Mouse (Mus musculus) liver, postnatal 0 days (tissue): ENCODE data around the gene Thrap3. TPM values are rescaled to one million over a fixed set of nuclear protein-coding genes. Genes with fewer than 3 reads are reported as not detected.

Experiments
- ATAC-seq: fragments of 200-750 bp; cut with Nextera tagmentation; 2 replicates; pipeline ENCODE4 v1.8.0; 2017; ENCODE audit warnings: mild to moderate bottlenecking, moderate library complexity
- DNase-seq: peaks from one replicate; pipeline ENCODE4 v3.0.0-alpha.2; 2016
- H3K27ac ChIP-seq: fragments of 300-500 bp; sonication (generic); 2 replicates; pipeline ENCODE4 v1.5.1; 2014; ENCODE audit warnings: antibody characterized with exemption, moderate library complexity, mild to moderate bottlenecking, low read depth
- H3K27me3 ChIP-seq: fragments of 300-500 bp; sonication (generic); 2 replicates; pipeline ENCODE4 v1.6.1; 2014; ENCODE audit warnings: low read length, control low read depth, mixed read lengths; ENCODE audit not compliant: insufficient read depth
- H3K36me3 ChIP-seq: fragments of 300-500 bp; sonication (generic); replicated peaks from 2 replicates; pipeline ENCODE4 v1.6.1; 2014; ENCODE audit warnings: mild to moderate bottlenecking, control low read depth, low read length, moderate library complexity, mixed read lengths; ENCODE audit not compliant: insufficient read depth
- H3K4me1 ChIP-seq: fragments of 300-500 bp; sonication (generic); 2 replicates; pipeline ENCODE4 v1.6.1; 2014; ENCODE audit warnings: antibody characterized with exemption, mild to moderate bottlenecking, control low read depth; ENCODE audit not compliant: insufficient read depth
- H3K4me2 ChIP-seq: fragments of 300-500 bp; sonication (generic); 2 replicates; pipeline ENCODE4 v1.6.1; 2014; ENCODE audit warnings: low read depth, mild to moderate bottlenecking, low read length, moderate library complexity, mixed read lengths
- H3K4me3 ChIP-seq: fragments of 300-500 bp; sonication (generic); 2 replicates; pipeline ENCODE4 v1.5.1; 2014; ENCODE audit warnings: low read depth, low read length
- H3K9ac ChIP-seq: fragments of 300-500 bp; sonication (generic); replicated peaks from 2 replicates; pipeline ENCODE4 v1.6.1; 2014; ENCODE audit warnings: mild to moderate bottlenecking, moderate library complexity
- H3K9me3 ChIP-seq: fragments of 300-500 bp; sonication (generic); 2 replicates; pipeline ENCODE4 v1.6.1; 2016; ENCODE audit warnings: mild to moderate bottlenecking, control low read depth, low read length, mixed read lengths
- CTCF ChIP-seq: sonication (generic); IDR thresholded peaks from 2 replicates; pipeline ENCODE4 v1.5.1; 2016; ENCODE audit warnings: antibody characterized with exemption, low read depth
- EP300 ChIP-seq: IDR thresholded peaks from 2 replicates; pipeline ENCODE4 v1.6.1; 2016; ENCODE audit warnings: antibody characterized with exemption, low read depth, mild to moderate bottlenecking
- WGBS: fragments of 180-500 bp; shearing (Covaris S2); extraction: QIAGEN DNeasy Blood & Tissue Kit; methylation state at CpG from one replicate; pipeline ENCODE4 v1.1.7; 2014; ENCODE audit not compliant: insufficient replicate concordance; 5-methylcytosine and 5-hydroxymethylcytosine counted together
- polyA plus RNA-seq: library from polyadenylated mRNA; unstranded; fragments of >200 nt; fragmentation: Nextera tagmentation; extraction: Ambion mirVana; gene quantifications from 2 replicates; pipeline ENCODE4 v1.2.1, GENCODE M21; 2015

Thrap3 gene
- 47.8 and 62.4 TPM in 2 replicates for polyA plus RNA-seq

DNA sequence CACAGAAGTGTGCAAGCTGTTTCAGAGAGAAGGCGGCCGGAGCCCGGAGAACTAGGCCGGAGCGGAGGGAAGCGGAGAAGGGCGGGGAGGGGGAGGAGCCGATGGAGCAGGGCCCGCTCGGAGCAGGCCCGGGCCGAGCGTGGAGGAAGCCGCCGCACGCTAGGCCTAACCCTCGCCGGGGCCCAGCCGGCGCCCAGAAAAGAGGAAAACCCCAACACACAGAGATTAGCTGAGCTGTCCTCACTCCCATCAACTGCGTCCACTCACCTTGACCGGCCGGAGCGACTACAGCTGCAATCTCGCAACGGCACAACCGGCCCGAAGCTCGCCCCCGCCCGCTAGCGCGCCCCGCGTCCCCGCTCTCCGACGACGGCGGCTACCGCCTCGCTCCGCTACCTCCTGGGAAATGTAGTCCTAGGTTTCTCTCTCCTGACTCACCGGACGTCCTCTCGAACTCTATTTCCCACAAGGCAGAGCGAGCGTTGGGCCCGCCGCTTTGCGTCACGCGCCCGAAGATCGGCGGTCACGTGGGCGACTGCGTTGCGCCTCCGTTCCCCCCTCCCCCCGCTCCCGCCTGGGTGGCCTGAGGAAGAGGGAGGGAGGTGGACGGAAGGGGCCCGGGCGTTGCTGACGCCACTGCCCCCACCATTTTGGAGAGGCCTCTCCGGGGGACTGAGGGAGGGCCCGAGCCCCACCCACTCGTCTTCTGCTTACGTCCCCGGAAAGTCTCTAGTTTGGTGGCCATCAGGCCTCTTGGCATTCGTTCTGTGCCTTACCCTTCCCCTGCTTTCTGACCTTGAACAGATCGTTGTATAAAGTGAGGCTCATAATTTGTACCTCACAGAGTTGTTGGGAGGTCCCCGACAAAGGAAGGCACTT, at the start of gene Thrap3:
TSS of gene Thrap3 (minus strand) at position 458 of the 879 bp plus-strand sequence.
- Histone ChIP-seq H3K4me1 (peaks cover 53% of the 10 kb centered on the region), H3K27me3 (no peaks in the 10 kb centered on the region), H3K4me2 (peak within 1 kb of the TSS; percentile 82), H3K4me3 (peak within 1 kb of the TSS; percentile 76), H3K9ac (peak within 1 kb of the TSS; percentile 77), H3K27ac (peak within 1 kb of the TSS; percentile 97), H3K36me3 (0 out of 2 replicates have a peak, but pooled peaks cover 4% of the 10 kb centered on the region), H3K9me3 (no peaks in the 10 kb centered on the region)
- TF ChIP-seq CTCF (no peak), EP300 (peak; percentile 35; the same call in 1 of the 2 replicates)
- under 1% methylated on average over 72 of the region's 75 CpGs for WGBS
- ATAC-seq, result peak; percentile 96
- DNase-seq, result peak; percentile 98

DNA sequence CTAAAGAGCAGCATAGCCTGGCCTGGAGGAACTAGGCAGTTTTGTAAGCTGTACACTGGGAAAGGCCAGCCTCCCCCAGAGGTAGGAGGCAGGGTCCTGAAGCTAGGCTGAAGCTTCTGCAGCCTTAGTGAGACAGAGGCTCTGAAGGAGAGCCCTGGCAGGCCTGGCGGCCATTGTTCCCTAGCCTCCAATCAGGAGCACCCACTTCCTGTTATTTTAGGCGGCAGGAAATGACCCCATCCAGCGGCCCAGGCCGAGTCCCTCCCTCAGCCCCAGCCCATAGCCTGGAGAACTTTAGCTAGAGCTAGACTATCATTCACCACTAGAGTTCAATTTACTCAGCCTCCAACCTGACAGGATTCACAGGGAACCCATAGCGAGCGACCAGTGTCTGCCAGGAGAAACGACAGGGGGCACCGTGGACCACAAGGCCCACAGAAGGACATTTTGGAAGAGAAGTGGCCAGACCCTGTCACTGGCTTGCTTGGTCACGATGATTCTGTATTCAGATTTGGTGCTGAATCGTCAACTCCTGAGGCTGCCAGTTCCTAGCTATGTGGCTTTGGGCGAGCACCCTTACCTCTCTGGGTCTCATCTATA, 49.2 kb upstream of the Thrap3 start:
- peak; percentile 44 for DNase-seq
- Histone ChIP-seq H3K36me3 (peaks cover 4% of the 10 kb centered on the region; the same call in 1 of the 2 replicates), H3K9me3 (no peaks in the 10 kb centered on the region), H3K4me1 (peaks cover 43% of the 10 kb centered on the region), H3K27me3 (0 out of 2 replicates have a peak, but pooled peaks cover 2% of the 10 kb centered on the region), H3K4me3 (no peak overlapping the region), H3K9ac (0 out of 2 replicates have a peak overlapping the region, but pooled peaks have one; percentile 21), H3K4me2 (peak overlapping the region; percentile 35), H3K27ac (peak overlapping the region; percentile 60; the same call in 1 of the 2 replicates)
- WGBS, result 44% methylated on average over 11 of the region's 11 CpGs
- ATAC-seq, result no peak
- TF ChIP-seq EP300 (no peak), CTCF (no peak)

DNA sequence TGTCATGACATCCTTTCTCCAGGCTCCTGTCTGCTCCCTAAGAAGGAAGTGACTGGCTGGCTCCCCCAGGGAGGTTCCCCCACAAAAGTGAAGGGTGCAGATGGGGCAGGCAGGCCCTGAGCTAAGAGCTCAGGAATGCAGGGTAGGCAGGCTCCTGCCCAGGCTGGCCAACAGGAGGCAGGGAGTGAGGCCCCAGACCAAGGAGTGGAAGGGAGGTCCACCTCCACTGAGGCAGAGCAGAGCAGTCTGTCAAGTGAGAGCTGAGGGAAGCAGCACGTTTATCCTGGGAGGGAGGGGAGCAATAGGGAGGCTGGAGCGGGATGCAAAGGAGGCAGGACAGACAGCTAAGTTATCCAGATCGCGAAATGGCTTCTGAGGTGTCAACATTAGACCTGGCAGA, 48.1 kb upstream of the Thrap3 start:
- TF ChIP-seq EP300, result no peak
- H3K9ac ChIP-seq, result no peak overlapping the region
- peaks cover 38% of the 10 kb centered on the region for H3K4me1 ChIP-seq
- H3K4me2 ChIP-seq, result no peak overlapping the region
- H3K27me3 ChIP-seq, result 0 out of 2 replicates have a peak, but pooled peaks cover 2% of the 10 kb centered on the region
- no peak overlapping the region for H3K27ac ChIP-seq
- ATAC-seq, result no peak
- H3K9me3 ChIP-seq, result no peaks in the 10 kb centered on the region
- DNase-seq, result no peak
- H3K4me3 ChIP-seq, result no peak overlapping the region
- WGBS, result 68% methylated on average over 4 of the region's 4 CpGs
- H3K36me3 ChIP-seq, result peaks cover 4% of the 10 kb centered on the region; the same call in 1 of the 2 replicates

DNA sequence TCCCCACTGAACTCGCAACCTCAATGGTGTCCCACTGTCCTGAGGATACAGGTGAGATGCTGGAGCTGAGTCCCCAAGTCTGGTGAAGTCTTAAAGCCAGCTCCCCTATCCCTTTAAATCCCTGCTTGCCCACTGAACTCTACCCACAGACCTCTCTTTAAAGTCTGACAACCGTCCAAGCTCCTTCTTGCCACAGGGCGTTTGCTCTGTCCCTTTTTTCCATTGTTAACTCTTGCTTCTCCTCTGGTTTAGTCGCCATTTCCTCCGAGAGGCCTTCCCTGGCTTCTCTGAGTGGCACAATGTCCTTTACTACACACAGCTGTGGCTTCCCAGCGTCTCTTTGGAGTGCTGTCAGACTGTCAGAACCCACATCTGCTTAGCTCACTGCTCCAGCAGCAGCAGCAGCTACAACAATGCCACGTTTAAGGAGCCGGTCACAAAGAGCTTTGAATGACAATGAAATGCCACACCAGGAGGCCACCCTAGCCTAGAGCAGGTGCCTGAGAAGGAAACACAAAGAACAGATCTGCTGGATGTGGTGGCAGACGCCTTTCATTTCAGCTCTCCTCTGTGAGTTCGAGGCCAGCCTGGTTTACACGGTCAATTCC, 45.8 kb upstream of the Thrap3 start:
- H3K4me1 ChIP-seq, result peaks cover 19% of the 10 kb centered on the region
- no peaks in the 10 kb centered on the region for H3K9me3 ChIP-seq
- H3K9ac ChIP-seq, result no peak overlapping the region
- no peak overlapping the region for H3K4me3 ChIP-seq
- no peaks in the 10 kb centered on the region for H3K27me3 ChIP-seq
- peaks cover 4% of the 10 kb centered on the region; the same call in 1 of the 2 replicates for H3K36me3 ChIP-seq
- no peak overlapping the region for H3K27ac ChIP-seq
- no peak overlapping the region for H3K4me2 ChIP-seq
- ATAC-seq, result no peak
- 55% methylated on average over 11 of the region's 11 CpGs for WGBS
- TF ChIP-seq EP300, result no peak
- no peak for TF ChIP-seq CTCF
- DNase-seq, result no peak

DNA sequence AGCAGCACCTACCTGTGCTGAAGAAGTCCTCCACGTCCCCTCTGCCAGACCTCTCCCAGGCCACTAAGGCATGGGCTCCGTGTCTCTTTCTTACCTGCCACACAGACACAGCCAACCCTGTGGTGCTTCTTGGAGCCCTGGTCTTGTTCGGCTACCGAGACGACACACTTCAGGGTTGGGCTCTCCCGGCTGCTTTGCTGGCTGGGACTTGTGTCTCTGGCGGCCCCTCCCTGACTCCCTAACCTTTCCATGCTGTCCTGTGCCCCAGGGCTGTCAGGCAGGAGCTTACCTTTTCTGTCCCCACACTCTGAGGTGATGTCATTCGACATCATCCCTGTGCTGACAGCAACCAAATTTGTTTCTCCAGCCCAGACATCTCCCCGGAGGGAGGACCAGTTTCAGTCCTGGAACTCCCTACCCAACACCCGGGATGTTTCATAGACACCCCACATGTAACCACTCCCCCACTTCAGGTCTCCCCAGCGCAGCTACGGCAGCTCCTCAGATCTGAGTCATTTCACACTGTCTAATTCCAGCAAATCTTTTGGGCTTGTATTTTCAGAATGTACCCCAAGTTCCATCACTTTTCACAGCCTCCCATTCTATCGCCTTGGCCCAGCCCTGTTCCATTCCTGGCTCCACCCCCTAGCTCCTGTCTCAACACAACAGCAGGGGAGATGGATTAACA, 43.8 kb upstream of the Thrap3 start:
- Histone ChIP-seq H3K9me3 (no peaks in the 10 kb centered on the region), H3K27me3 (no peaks in the 10 kb centered on the region), H3K27ac (no peak overlapping the region), H3K4me3 (no peak overlapping the region), H3K4me2 (no peak overlapping the region), H3K36me3 (peaks cover 9% of the 10 kb centered on the region), H3K4me1 (peaks cover 7% of the 10 kb centered on the region), H3K9ac (no peak overlapping the region)
- TF ChIP-seq CTCF (no peak), EP300 (no peak)
- 85% methylated on average over 13 of the region's 13 CpGs for WGBS
- ATAC-seq, result no peak
- no peak for DNase-seq
